Mouse (Mus musculus) cerebellum, postnatal 36 days (tissue): ENCODE data around the gene Rapgef2.
"Not testable (repeated sequence)": the region's sequence is repeated elsewhere in the genome, so short reads cannot be mapped to it uniquely, and the experiment has no call there.

ENCODE experiments used
- DNase-seq, 2 experiments: peaks; one replicate each; pipeline ENCODE4 v3.0.0; 2021 to 2022; ENCODE audit warnings: mixed read lengths in 2 of 2

Gene Rapgef2

GRCm38 (mm10) chr3:79202275-79203153 lies 83.8 kb downstream of the Rapgef2 start:
- peak; percentile 68 to 85 for DNase-seq

- DNase-seq, result peak; percentile 50 to 61
Measured at GRCm38 (mm10) chr3:79196708-79197437, 89.4 kb downstream of the Rapgef2 start.

GRCm38 (mm10) chr3:79195280-79195679 lies 91.0 kb downstream of the Rapgef2 start:
- no peak for DNase-seq

- DNase-seq, result no peak
Measured at GRCm38 (mm10) chr3:79194111-79194793, 92.1 kb downstream of the Rapgef2 start.

- peak; percentile 62 to 79 for DNase-seq
Measured at GRCm38 (mm10) chr3:79193001-79193400, 93.3 kb downstream of the Rapgef2 start.

- DNase-seq, result no peak
Measured at GRCm38 (mm10) chr3:79191981-79192380, 94.3 kb downstream of the Rapgef2 start.

- DNase-seq, result no peak
Measured at GRCm38 (mm10) chr3:79191471-79191870, 94.8 kb downstream of the Rapgef2 start.

GRCm38 (mm10) chr3:79190377-79190776 lies 95.9 kb downstream of the Rapgef2 start:
- no peak for DNase-seq

GRCm38 (mm10) chr3:79187912-79188311 lies 98.4 kb downstream of the Rapgef2 start:
- no peak for DNase-seq

GRCm38 (mm10) chr3:79182290-79182689 lies 104.0 kb downstream of the Rapgef2 start:
- no peak for DNase-seq

GRCm38 (mm10) chr3:79181248-79181991 lies 104.9 kb downstream of the Rapgef2 start:
- no peak for DNase-seq

- DNase-seq, result no peak
Measured at GRCm38 (mm10) chr3:79180086-79180485, 106.2 kb downstream of the Rapgef2 start.

- DNase-seq, result no peak
Measured at GRCm38 (mm10) chr3:79179499-79180053, 106.7 kb downstream of the Rapgef2 start.

GRCm38 (mm10) chr3:79178708-79179107 lies 107.6 kb downstream of the Rapgef2 start:
- no peak for DNase-seq

GRCm38 (mm10) chr3:79178070-79178469 lies 108.2 kb downstream of the Rapgef2 start:
- DNase-seq, result no peak

GRCm38 (mm10) chr3:79177136-79177870 lies 109.0 kb downstream of the Rapgef2 start:
- no peak for DNase-seq

- DNase-seq, result no peak
Measured at GRCm38 (mm10) chr3:79174168-79174567, 112.1 kb downstream of the Rapgef2 start.

- DNase-seq, result no peak
Measured at GRCm38 (mm10) chr3:79173291-79173690, 113.0 kb downstream of the Rapgef2 start.

GRCm38 (mm10) chr3:79171146-79171545 lies 115.2 kb downstream of the Rapgef2 start:
- DNase-seq, result not testable (repeated sequence)

GRCm38 (mm10) chr3:79168168-79168827 lies 118.0 kb downstream of the Rapgef2 start:
- no peak for DNase-seq

GRCm38 (mm10) chr3:79167586-79167985 lies 118.7 kb downstream of the Rapgef2 start:
- no peak for DNase-seq
